Mouse (Mus musculus): Measurements from ENCODE around the gene Gm21783. TPM values are rescaled to one million over a fixed set of nuclear protein-coding genes. Genes with fewer than 3 reads are reported as not detected.
"Not testable (repeated sequence)": the region's sequence is repeated elsewhere in the genome, so short reads cannot be mapped to it uniquely, and the experiment has no call there.

The Gm21783 gene
- not detected in 2 replicates for polyA plus RNA-seq (2015; fragmentation: Nextera tagmentation; extraction: Ambion mirVana)

DNA sequence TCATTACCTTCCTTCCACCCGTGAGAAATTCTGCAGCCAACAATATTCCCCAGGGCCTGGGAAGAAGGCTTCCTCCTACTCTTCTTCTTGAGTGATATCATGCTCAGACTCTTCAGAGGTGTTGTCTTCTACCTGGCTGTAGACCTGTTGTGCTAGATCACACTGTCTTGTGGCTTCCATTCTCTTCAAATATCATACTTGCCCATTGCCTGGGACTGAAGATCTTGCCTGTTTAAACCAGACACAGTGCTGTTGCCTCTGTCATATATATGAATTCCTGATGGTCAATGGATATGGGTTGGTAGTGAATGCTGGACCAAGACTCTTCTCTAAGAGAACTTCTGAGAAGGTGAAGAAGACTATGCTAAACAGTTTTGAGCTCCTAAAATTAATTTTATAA, at the start of gene Gm21783:
Gene Gm21783, minus strand, starts transcription at position 101 of the 400 bp plus-strand sequence.
- not testable (repeated sequence) for H3K9me3 ChIP-seq (ENCODE audit: control insufficient read depth, low read length); H3K4me1 ChIP-seq (replicated peaks; ENCODE audit: control insufficient read depth, insufficient read depth); H3K4me3 ChIP-seq (ENCODE audit: low read depth, low read length); DNase-seq (ENCODE audit: low spot score); H3K27me3 ChIP-seq (ENCODE audit: control insufficient read depth, insufficient read depth, low read length); H3K27ac ChIP-seq (replicated peaks); H3K4me2 ChIP-seq (replicated peaks; ENCODE audit: low read depth); ATAC-seq (ENCODE audit: low FRiP score, low TSS enrichment); H3K9ac ChIP-seq (ENCODE audit: low read length); H3K36me3 ChIP-seq (ENCODE audit: control insufficient read depth, insufficient read depth, low read length)
- no CpG with 5 or more reads among the region's 1 CpGs for WGBS

All from stomach, postnatal 0 days (tissue).